Mouse (Mus musculus): ENCODE data around the gene Ptprm.

The Ptprm gene

DNA sequence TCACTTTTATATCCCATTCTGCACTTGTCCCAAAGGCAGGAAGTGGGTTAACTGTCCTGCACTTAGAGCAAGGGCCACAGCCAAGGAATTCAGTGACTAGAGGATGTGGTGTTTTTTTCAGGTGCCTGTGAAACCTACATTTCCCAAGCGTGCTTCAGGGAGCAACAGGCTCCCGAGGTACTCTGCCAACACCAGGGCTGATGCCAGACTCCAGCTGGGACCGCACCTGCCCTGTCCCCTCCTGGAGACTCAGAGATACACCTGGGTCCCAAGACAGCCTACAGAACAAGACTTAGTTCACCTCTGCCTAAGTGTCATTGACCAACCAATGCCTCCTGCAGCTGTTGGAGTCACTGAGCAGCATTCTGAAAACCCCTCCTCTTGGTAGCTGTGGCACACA, 264.6 kb downstream of the Ptprm start:
- intact Hi-C loops (cut with DNase I): no loop called here

DNA sequence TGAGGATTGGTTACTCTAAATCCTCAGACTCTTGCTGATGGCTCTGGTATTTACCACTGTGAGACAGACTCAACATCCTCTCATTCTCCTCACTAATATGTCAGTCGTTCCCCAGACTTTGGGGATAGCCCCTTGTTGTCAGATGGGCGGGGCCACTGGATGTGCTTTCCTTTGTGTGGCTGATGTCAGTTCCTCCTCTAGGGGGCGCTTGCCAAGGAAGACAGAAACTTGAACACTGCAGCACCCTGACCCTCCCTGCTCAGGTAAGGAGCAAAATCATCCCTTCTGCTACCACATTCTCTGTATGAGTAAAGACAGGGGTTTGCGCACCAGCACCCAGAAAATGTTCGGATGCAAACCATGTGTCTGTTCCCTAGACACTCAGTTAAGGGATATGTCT, 266.7 kb downstream of the Ptprm start:
- intact Hi-C loops (cut with DNase I): no loop called here

DNA sequence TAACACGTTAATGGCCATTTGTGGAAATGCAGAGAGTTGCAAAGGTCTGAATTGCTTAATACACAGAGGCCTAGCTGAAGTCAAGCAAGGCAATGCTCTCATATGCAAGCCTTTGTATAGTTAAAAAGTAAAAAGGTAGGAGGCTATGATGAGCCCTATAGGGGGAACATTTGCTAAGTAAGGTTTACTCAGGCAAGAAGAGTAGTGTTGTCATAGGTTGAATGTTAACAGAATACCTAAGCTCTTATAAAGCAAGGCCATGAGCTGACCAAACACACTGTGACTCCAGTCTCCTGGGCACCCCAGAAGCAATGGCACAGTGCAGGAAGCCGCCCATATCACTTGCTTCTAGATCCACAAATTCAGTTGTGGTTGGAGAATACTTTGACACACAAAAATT, 267.4 kb downstream of the Ptprm start:
- intact Hi-C loops (cut with DNase I): no loop called here

DNA sequence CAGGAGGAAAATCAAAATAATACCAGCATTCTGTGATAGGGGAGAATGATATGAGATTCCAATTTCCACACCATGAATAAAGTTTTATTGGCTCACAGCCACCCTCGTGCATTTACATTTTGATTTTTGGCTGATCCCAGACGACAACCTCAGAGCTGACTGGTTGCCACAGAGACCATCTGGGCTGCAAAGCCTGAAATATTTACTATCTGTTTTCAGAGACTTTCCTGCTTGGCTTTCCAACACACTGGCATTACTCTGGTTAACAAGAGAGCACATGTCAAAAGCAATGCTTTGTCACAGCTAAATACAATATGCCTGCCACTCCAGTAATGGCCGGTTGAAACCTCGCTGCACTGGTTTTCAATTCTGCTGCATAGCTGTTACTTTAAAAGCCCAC, 269.8 kb downstream of the Ptprm start:
- intact Hi-C loops (cut with DNase I): no loop called here

DNA sequence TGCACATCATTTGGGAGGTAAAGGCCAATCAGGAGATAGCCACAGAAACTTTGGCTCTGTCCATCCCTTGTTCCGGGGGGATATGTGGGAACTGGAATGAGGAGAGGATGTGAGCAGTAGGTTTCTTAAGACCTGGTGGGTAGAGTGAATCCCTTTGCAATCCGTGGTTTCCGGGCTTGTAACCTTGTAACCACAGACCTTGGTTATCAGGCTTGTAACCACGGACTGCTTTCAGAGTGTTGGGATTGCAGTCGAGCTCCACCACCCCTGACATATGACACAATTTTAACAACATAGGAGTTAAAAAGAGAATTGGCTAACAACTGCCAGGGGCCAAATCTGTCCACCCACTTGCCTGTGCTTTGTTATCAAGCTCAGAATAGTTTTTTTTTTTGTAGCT, 270.2 kb downstream of the Ptprm start:
- intact Hi-C loops (cut with DNase I): no loop called here

DNA sequence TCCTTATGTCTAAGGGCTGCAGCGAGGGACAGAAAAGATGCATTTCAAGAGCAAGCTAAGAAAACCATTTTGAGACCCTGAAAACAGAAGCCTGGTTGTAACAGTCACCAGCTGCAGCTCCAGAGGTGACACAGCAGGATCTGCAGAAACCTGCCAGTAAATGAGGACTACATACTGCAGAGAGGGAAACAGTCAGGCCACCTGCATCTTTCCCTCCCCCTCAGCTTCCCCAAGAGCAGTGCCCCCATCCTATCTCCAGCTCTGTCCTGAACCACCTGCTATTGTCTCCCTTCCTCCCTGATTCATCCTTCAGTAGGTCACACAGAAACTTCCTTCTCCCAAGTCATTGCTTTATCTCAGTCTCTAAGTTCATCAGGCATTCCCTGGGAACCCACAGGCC, 274.7 kb downstream of the Ptprm start:
- intact Hi-C loops (cut with DNase I): no loop called here

DNA sequence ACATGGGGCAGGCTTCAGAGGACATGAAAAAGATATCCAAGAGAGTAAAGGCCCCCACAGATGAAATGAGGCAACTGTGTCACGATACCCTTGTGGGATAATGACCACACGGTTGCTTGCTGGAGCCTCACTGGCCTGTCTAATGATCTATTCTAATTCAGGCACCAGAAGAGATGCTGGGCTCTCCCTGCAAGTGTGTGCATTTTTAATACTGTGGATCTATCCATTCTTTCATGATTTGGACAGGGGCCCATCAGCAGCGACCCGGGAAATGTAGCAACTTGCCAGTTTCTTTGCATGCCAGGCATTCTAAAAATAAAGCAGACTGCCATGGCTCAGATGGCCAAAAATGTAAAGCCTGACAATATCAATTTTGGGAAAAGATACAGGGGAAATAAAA, 280.7 kb downstream of the Ptprm start:
- intact Hi-C loops (cut with DNase I): no loop called here

DNA sequence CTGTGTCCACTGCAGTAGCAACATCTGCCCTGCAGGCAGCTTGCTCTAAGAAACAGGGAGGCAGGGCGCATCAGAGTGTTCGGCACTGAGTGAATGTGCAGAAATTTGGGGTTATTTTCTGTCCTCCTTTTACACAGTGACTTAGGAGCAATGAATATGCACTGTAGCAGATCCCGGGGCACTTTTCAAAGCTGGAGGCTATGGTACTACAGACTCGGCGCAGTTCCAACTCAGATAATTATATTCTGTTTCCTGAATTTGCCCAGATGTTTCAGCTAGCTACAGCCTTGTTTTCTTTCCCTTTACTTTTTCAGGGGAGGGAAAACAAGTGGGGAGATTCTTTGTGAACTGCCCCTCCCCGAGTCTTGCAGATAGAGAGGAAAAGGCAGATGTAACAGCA, 281.1 kb downstream of the Ptprm start:
- intact Hi-C loops (cut with DNase I): no loop called here

DNA sequence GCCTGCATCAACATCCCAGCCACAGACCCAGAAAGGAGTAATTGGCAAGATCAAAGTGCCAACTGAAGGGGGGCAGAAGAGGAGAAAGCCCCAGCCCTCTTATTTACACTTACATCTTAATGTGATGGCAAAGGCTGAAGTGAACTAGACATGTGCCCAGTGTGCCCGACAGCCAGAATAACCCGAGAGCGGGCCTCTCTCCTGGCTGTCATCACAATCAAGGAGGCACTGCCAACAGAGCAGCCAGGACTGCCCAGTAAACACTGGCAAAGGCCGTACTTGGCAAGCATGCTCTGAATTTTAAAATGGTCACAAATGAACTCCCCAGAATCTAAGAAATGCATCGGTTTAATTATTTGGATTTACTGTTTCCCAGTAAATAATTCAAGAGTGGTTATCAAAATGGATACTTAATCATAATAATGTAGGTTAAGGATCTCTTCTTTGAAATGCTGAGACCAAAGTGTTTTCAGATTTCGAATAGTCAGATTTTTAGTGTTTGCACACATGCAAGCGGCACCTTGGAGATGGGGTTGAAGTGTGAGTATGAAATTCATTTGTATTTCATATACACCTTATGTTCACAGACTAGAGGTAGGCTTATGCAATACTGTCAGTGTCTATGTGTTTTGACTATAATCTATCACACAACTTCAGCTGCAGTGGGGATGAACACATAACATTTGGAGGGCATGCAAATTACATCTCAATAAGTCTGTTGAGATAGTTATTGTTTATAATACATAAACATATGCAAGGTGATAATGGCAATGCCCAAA, 282.8 kb downstream of the Ptprm start:
- intact Hi-C loops (cut with DNase I): no loop called here

DNA sequence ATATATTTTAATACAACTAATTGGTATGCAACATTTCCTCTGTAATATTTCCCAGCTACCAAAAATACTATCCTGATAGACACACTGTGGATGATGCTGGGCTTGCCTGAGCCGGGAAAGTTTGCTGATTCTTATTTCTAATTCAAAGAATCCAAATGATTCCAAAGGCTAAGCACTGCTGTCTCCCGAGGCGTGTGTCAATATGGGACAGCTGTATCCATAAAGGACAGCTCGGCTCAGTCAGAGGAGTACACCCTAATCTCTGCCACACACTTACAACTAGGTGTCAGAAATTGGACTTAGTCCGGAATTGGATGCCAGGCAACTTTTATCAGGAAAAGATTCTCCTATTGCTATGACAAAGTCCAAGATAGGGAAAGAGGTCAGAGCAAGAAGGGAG, 290.6 kb downstream of the Ptprm start:
- intact Hi-C loops (cut with DNase I): no loop called here

DNA sequence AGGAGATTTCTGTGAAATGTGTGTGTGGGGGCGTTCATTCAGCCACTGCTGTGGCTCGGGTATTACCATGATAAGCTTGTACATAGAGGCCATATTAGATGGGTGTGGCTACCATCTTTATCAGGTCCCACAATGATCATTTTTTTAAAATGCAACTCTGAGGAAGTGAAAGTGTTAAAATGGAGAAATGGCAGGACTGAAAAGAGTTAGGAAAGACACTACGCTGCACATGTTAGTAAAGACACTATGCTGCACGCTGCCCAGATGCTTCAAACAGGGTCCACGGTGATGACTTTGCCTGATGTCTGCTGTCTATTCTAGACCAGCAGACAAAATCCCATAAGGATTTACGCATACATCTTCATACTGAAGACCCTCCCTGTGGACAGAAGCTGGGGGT, 298.6 kb downstream of the Ptprm start:
- intact Hi-C loops (cut with DNase I): no loop called here

DNA sequence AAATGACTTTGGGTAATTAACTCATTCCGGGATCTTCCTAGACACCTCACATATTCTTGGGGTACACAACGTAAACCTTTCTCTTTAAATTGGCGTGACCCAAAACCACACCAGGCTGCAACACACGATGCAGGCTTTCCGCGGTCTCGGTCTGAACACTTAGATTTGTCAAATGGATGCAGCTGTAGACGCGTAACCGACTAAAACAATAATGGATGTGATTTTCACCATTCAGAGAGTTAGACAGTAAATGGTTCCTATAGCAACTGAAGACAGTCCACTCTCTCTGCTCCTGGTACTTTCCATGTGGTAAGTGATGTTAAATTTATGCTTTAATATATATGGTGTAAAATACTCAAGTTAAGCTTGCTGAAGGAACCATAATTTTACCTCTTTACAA, 300.1 kb downstream of the Ptprm start:
- intact Hi-C loops (cut with DNase I): no loop called here

DNA sequence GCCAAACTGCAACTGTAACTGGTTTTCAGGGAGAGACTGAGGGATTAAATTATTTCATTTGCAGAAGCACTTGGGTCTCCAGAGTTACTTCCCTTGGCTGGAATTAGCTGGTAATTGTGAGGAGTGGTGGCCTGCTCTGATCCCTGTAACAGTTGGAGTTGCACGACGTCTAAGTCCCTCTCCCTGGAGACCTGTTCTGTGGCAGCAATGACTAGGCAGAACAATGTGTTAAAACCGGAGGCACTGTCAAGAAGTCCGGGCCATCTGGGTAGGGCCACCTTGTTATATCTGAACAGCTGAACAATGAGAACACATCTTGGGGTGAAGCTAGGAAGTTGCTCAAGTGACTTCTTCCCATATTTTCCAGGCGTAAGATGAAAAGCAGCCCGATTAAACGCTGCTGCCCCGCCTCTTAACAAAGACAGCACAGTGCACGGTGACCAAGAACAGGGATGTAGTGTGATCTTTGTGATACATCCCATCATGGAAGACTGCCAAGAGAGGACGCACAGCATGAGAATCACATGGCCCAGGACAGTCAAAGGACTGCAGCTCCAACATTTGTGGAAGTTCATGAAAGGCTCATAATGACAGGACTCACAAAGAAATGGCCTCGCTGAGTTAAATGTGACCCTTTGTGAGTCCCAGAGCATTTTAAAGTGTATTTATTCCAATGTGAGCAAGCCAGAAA, 301.5 kb downstream of the Ptprm start:
- intact Hi-C loops (cut with DNase I): no loop called here

DNA sequence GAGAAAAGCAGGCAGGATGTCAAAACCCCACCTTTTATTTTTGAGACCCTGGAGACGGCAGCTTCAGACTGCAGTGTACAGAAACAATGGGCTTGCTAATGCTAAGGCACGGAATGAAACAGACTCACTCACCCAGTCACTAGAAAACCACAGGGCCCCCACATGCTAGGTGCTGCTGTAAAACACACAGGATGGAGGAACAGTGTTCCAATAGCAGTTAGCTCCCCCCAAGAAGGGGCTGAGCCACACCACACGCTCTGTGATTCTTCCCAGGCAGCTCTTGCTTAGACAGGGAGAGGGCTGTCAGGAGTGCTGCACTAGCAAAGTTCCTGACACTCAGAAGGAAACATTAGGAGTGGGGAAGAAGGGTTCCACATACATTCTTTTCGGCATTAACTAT, 306.6 kb downstream of the Ptprm start:
- intact Hi-C loops (cut with DNase I): no loop called here

DNA sequence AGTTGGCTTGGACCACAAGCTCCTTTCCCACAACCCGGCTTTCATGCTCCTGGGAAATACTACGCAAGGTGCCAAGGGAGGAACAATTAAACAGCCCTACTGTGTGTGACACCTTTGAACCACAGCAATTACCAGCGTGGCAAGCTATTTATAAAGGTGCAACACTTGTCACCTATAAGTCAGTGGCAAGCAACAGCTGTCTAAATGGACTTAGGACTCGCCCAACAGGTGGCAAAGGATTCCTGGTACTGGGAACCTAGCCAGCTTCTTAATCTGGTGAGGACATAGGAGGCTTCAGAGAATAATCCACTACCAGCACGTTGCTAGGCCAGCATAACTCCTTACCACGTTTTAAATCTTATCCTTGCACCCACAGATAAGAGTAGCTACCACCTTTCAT, 315.7 kb downstream of the Ptprm start:
- intact Hi-C loops (cut with DNase I): no loop called here

DNA sequence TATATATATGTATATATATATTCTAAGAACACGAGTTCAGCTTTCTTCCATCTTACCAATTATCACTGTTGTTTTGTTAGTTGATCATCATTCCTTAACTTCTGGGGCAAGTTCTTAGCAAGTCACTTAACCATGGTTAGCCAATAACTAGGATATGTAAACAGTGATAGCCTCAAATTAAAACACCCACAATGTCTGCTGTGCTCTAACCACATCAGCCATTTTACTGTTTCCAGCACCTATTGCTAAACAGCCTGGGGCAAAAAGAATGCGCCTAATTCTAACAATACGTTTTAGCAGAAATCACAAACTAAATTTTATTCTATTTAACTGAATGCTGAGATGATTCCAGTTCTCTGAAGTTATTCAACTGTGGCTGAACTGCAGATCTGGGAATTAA, 320.7 kb downstream of the Ptprm start:
- intact Hi-C loops (cut with DNase I): no loop called here

DNA sequence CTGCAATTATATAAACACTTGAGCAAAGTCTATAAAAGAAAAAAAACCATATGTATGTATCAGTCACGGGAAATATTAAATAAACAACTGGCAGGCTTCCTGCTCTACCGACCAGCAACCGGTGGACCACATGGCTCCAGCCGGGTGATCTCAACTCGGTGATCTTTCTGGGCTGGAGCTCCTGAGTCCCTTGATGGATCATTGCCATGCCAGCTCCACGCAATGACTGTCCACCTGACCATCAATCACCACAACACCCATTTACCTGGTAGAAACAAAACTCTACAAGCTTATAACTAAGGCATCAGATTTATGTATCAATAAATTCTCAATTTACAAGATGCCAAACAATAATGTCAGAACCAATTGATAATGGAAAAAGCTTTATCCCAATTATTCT, 322.2 kb downstream of the Ptprm start:
- intact Hi-C loops (cut with DNase I): no loop called here

DNA sequence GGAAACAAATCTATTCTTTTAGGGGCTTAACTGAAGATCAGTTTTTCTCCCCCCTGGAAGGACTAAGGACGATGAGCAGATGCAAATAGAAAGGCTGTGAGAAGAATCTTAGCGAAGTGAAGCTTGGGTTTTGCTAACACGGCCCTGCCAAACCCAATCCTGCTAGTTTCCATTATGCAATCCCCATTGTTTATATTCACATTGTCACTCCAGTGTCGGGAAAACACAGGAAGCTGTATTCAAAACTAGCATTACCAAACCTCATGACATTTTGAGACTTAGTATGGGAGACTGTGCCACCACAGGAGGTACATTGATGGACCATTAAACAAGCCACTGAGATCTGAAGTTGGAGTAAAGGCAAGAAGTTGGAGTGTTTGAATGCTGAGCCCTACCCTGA, 322.9 kb downstream of the Ptprm start:
- intact Hi-C loops (cut with DNase I): no loop called here

DNA sequence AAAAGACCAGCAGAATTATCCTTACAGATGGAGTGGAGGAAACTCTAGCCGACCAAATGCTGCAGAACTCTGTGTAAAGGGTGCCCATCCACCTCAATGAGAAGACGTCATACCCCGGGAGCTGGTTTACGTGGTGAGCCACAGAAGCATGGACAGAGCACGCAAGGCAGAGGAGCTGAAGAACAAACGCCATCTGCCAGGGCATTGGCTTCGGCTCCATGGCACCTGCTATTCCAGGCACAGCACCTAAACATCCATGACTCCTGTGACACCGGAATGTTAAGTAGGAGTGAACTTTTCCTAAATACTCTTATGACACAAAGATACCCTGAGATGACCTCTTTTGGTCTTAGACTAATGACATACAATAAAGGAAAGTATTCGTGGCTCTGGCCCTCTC, 327.0 kb downstream of the Ptprm start:
- intact Hi-C loops (cut with DNase I): no loop called here

DNA sequence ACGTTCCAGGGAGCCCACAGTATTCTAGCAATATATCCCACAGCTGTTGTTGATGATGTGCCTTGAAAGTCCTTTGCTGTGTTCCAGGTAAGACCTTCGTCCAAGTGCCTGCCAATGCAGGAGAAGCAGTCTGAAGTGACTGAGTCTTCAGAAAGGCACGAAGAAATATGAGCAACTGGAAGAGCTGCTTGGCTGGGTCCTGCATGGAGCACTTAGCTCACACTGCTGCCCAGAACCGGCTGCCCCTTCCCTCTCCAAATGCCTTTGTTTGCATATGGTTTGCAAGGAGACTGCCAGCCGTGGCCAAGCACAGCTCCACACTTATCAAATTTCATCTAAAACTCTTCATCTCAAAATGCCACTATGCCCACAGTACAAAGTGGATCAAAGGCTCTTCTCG, 337.8 kb downstream of the Ptprm start:
- intact Hi-C loops (cut with DNase I): no loop called here

DNA sequence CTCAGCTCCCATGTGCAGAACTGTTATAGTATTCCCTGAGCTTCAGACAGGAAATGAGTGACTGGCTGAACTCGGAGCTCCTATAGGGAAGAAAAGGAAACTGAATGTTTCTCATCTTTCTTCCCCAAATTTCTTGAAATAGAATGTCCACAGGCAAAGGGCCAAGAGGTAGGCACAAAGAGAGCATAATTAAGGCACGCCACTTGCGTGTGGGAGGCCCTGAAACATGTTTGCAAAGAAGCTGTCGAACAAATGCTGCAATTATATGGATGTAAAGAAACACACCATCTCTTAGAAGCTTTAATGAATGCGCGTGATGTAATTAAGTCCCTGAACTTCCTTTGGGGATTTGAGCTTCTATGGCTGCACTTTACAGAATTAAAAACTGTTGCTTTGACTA, 341.0 kb downstream of the Ptprm start:
- intact Hi-C loops (cut with DNase I): no loop called here

DNA sequence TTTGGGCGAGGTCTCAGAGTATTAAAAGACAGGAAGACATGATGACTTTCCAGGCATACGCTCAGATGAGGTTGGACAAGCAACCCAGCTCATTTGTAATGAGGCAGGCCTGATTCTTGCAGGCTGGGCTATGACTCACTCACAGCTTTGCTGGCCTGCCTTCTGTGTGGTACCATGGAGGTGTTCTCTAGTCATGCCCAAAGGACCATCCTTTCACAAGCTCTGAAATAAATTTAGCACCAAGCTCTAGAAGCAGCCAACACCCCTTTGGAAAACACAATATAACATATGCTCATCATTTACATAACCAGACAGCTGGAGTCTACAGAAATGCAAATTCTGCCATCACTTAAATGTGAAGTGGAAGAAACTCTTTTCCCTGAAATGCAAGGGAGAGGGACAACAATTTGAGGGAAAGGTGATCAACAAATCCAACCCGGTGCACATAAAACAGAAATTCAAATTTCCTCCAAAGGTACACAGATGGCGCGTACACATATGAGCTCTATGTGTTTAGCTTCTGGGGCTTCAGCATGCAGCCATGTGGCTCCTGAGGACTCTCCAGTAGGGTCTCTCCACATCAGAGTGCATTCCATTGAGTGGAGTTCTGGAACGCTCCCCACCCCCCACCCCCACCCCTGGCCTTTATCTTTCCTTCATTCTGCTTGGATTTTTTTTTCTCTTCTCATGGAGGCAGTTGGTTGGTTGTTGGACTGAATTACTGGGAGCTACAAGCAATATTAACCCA, 342.2 kb downstream of the Ptprm start:
- intact Hi-C loops (cut with DNase I): no loop called here

DNA sequence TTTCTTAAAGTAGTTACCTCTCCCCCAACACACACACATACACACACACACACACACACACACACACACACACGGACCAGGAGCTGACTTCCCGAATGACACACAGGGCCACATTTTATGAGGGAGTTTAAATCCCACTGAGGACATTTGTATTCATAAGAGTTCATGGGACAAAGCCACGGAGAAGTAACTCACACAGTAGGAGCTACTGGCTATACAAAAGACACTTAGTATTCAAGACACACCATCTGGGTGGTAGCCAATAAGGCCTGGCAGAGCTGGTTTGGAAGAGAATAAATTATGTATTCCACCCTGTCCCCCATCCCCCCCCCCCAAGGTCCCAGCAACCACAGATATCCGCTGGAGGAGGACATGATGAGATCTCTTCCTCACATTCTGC, 344.1 kb downstream of the Ptprm start:
- intact Hi-C loops (cut with DNase I): no loop called here
